Mouse (Mus musculus) adipose tissue, adult 10 weeks (tissue): ENCODE data around the gene Wdfy1. TPM values are rescaled to one million over a fixed set of nuclear protein-coding genes. Genes with fewer than 3 reads are reported as not detected.

Experiments
- polyA plus RNA-seq: library from polyadenylated mRNA; stranded (reverse); fragments of 350-450 nt; fragmentation: Illumina TruSeq; extraction: RNeasy Lipid Tissue Mini Kit (QIAGEN cat#74804); gene quantifications from one replicate; pipeline ENCODE4 v1.2.3, GENCODE M21; 2014; ENCODE audit warnings: low read depth, low replicate concordance

The Wdfy1 gene
- 11.0 TPM for polyA plus RNA-seq

GRCm38 (mm10) chr1:79775927-79776458, at the start of gene Wdfy1, which contains the start of gene Mrpl44:
Gene Wdfy1, minus strand, starts transcription at chr1:79776143.
Gene Mrpl44, plus strand, starts transcription at chr1:79776018.

GRCm38 (mm10) chr1:79671543-79672337, 104.2 kb downstream of the Wdfy1 start, which contains the start of gene Ap1s3:
Gene Ap1s3, minus strand, starts transcription at chr1:79671972.

Other genes with a start within 250 kb of the Wdfy1 start
- gene Ap1s3, start 104.2 kb downstream of the Wdfy1 start, polyA plus RNA-seq, result 25.5 TPM
- gene Mrpl44, start 125 bp downstream of the Wdfy1 start, polyA plus RNA-seq, result 26.7 TPM
- gene Serpine2, start 85.0 kb upstream of the Wdfy1 start, polyA plus RNA-seq, result 31.4 TPM